Mouse (Mus musculus): Measurements from ENCODE around the gene Ebf1. TPM values are rescaled to one million over a fixed set of nuclear protein-coding genes. Genes with fewer than 3 reads are reported as not detected.
"Not testable (repeated sequence)": the region's sequence is repeated elsewhere in the genome, so short reads cannot be mapped to it uniquely, and the experiment has no call there.

The Ebf1 gene
- polyA plus RNA-seq (2016; fragmentation: Nextera tagmentation; extraction: Ambion mirVana) = 7.6 and 17.9 TPM in 2 replicates

DNA sequence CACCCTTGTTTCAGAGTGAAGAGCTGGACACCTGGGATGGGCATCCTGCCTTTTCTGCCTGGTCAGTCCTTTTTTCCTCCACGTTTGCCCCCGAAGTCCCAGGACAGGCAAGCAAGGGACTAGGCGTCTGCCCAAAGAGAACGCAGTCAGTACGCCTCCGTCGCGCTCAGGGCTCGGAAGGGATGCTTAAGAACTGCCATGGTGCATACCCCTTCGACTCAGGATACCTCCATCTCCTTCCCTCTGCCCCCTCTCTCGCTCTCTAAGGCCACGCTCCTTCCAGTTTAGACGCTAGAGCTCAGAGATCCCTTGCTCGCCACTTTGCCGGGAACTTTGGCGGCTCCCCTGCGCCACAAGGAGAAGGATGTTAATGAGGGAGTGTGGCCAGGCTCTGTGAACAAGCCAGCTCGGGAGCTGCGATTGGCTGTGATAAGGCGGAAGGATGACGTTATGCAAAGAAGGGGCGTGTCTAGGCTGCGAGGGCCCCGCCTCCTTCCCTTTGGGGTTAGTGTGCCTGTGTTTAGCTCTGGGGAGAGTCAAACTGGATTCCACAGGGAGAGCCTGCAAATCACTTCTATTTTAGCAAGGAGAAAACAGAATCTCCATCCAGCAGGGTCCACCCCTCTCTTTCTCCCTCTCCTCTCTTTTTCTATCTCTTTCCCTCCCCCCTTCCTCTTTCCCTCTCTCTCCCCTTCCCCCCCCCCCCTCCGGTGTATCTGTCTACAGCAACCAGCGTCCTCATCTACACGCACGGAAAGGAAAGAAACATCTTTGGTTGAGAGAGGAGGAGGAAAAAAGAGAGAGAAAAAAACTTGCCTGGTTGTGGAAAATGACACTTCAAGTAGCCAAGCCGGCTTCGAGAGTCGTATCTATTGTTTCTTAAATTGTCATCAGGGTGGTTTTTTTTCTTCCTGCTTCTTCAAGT, at the start of gene Ebf1:
Gene Ebf1 (plus strand): TSS at position 530 of the 925 bp plus-strand sequence.
- Histone ChIP-seq H3K27ac (peak within 1 kb of the TSS; percentile 84), H3K36me3 (no peaks in the 10 kb centered on the region; the same call in 1 of the 2 replicates), H3K4me1 (peaks cover 44% of the 10 kb centered on the region), H3K4me3 (peak within 1 kb of the TSS; percentile 71), H3K27me3 (ENCODE audit: insufficient read depth, poor library complexity, severe bottlenecking) (peaks cover 81% of the 10 kb centered on the region), H3K9me3 (no peaks in the 10 kb centered on the region)
- DNase-seq (ENCODE audit: low spot score) = peak; percentile 96
- WGBS = under 1% methylated on average over 28 of the region's 31 CpGs

DNA sequence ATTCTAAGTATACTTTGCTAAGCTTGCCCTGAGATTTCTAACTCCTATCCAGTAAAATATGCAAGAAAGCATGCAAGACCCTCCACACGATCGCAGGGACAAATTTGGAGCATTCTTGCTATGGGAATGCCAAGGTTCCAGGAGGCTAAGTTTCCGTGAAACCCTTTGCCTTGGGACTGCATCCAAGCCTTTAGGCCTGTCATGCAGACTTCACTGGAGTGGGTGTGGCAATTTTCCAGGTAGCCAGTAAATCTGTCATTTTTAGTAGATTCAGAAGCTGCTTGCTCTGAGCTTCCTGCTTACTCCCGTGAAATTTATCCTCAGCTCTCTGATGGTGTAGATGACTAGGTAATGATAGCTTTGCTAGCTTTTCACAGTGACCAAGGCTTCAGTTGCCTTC, 46.8 kb upstream of the Ebf1 start:
- H3K4me3 ChIP-seq; H3K27me3 ChIP-seq (ENCODE audit: insufficient read depth, poor library complexity, severe bottlenecking); H3K4me1 ChIP-seq; H3K27ac ChIP-seq; H3K9me3 ChIP-seq: not testable (repeated sequence)
- WGBS = 92% methylated on average over 4 of the region's 4 CpGs
- H3K36me3 ChIP-seq = peaks cover 29% of the 10 kb centered on the region
- DNase-seq (ENCODE audit: low spot score) = peak; percentile 7

DNA sequence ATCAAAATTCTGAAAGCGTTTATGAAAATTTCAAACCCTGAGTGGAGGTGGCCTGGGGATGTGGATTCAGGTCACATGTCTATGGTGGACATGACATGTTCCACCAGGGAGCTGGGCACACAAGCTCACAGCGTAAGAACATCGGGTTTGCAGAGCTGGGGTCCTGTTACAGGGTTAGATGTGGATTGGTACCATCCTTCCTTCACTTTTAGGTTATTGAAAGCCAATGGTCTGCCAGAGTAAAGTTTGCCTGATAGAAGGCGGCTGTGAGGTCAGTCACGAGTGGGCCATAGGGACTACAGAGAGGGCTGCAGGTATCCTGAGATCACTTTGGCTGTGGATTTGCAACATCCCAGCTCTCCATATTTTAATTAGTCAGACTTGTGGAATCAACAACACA, 44.3 kb upstream of the Ebf1 start:
- WGBS = 89% methylated on average over 5 of the region's 5 CpGs
- no peaks in the 10 kb centered on the region for H3K27me3 ChIP-seq (ENCODE audit: insufficient read depth, poor library complexity, severe bottlenecking)
- peaks cover 8% of the 10 kb centered on the region for H3K36me3 ChIP-seq
- H3K4me3 ChIP-seq = no peak overlapping the region
- H3K27ac ChIP-seq = no peak overlapping the region
- DNase-seq (ENCODE audit: low spot score) = peak; percentile 53
- H3K4me1 ChIP-seq = no peaks in the 10 kb centered on the region
- H3K9me3 ChIP-seq = no peaks in the 10 kb centered on the region

DNA sequence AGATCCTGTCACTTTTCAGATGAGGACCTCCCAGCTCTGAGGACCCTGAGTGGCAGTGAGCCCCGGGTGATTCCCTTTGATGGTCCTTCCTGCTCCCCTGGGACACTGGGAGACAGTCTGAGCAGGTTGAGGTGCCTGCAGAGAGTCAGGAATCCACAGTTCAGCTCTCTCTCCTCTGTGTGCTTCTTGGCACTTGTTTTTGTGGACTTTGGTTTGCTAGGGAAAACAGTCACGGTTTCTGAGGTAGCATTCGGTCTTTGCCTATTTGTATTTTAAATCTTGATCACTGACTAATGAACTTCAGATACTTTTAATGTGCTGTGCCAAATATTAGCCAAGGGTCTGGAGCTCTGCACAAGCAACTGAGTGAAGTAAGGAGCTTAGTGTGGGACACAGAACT, 43.7 kb upstream of the Ebf1 start:
- Histone ChIP-seq H3K27ac (no peak overlapping the region), H3K36me3 (peaks cover 8% of the 10 kb centered on the region), H3K9me3 (no peaks in the 10 kb centered on the region), H3K4me1 (no peaks in the 10 kb centered on the region), H3K4me3 (no peak overlapping the region), H3K27me3 (ENCODE audit: insufficient read depth, poor library complexity, severe bottlenecking) (no peaks in the 10 kb centered on the region)
- 65% methylated on average over 3 of the region's 3 CpGs for WGBS
- peak; percentile 46 for DNase-seq (ENCODE audit: low spot score)

DNA sequence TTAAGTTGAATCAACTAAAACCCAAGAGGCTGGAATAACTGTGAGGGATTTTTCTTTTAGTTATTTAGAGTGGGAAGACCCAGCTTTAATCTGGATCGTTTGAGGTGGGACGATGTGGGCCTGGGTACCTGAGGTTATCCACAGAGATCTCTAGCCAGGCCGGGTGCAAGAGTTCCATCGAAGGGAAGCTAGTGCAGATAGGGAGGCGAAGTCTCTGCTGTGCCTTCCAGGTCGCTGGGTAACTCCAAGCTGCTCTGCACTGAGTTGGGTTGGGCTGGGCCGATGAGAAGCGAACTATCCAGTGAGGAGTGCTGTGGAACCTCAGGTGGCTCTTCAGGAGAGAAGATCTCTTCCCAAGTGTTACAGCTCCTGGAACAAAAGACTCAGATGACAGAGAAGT, 42.7 kb upstream of the Ebf1 start:
- Histone ChIP-seq H3K27me3 (ENCODE audit: insufficient read depth, poor library complexity, severe bottlenecking) (no peaks in the 10 kb centered on the region), H3K27ac (no peak overlapping the region), H3K4me3 (no peak overlapping the region), H3K9me3 (no peaks in the 10 kb centered on the region), H3K4me1 (no peaks in the 10 kb centered on the region), H3K36me3 (peaks cover 4% of the 10 kb centered on the region)
- WGBS = 86% methylated on average over 8 of the region's 8 CpGs
- DNase-seq (ENCODE audit: low spot score) = peak; percentile 55

DNA sequence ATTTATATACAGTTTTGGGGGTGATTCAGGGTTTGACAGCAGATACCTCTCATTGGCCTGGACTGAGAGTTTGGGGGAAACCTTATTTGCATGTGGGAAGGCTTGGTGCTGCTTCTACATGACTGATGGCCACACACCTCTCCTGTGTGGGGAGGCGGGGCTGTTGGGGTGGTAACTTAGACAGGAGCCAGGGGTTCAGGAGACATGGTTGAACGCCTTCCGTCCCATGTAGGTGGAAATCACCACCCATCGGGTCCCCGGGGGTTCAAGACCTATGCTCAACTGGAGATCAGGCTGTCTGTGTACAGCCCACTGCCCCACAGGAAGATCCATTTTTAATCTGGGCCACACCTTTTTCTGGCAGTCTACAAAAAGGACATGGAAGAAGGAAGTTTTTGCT, 42.3 kb upstream of the Ebf1 start:
- no peaks in the 10 kb centered on the region for H3K27me3 ChIP-seq (ENCODE audit: insufficient read depth, poor library complexity, severe bottlenecking)
- no peaks in the 10 kb centered on the region for H3K4me1 ChIP-seq
- H3K4me3 ChIP-seq = no peak overlapping the region
- no peaks in the 10 kb centered on the region for H3K9me3 ChIP-seq
- peak; percentile 39 for DNase-seq (ENCODE audit: low spot score)
- H3K36me3 ChIP-seq = no peaks in the 10 kb centered on the region; the same call in 1 of the 2 replicates
- WGBS = 90% methylated on average over 5 of the region's 5 CpGs
- H3K27ac ChIP-seq = no peak overlapping the region

DNA sequence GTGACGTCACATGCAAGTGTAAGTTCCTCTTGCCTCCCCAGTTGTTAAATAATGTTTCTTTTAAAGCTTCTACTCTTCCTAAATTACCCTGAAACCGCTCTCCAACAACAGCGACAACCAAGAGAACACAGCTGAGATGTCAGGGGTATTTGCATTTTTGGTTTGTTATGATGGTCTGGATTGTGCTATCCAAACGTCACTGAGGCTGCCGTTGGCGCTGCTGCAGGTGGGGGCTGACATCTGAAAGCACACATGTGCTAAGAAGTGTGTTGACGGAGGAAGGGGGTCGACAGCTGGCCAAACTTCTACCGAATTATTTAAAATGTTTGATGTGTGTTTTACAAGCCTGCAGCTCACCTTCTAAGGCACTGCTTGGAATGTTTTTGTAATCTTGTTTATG, 39.2 kb upstream of the Ebf1 start:
- 83% methylated on average over 9 of the region's 9 CpGs for WGBS
- Histone ChIP-seq H3K9me3 (no peaks in the 10 kb centered on the region), H3K4me3 (no peak overlapping the region), H3K36me3 (no peaks in the 10 kb centered on the region), H3K27me3 (ENCODE audit: insufficient read depth, poor library complexity, severe bottlenecking) (no peaks in the 10 kb centered on the region), H3K27ac (no peak overlapping the region), H3K4me1 (no peaks in the 10 kb centered on the region)
- DNase-seq (ENCODE audit: low spot score) = no peak

DNA sequence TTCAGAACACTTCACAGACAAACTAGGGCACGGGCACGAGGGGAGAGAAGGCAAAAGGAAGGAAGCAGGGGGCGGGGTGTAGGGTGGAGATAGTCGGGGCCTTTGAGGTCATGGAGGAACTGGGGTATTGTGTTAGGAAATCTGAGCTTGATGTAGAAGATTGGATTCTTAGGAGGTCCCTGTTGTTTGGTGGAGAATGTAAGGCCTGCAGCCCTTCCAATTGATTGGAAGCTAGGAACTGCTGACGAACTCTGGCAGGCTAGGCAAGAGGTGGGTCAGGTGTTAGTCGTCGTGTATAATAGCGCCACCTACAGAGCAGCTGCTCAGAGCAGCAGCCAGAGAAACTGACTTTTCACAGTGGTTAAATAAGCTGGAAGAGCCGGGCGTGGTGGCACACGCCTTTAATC, 35.8 kb upstream of the Ebf1 start:
- H3K4me3 ChIP-seq = no peak overlapping the region
- peak; percentile 69 for DNase-seq (ENCODE audit: low spot score)
- 30% methylated on average over 11 of the region's 11 CpGs for WGBS

DNA sequence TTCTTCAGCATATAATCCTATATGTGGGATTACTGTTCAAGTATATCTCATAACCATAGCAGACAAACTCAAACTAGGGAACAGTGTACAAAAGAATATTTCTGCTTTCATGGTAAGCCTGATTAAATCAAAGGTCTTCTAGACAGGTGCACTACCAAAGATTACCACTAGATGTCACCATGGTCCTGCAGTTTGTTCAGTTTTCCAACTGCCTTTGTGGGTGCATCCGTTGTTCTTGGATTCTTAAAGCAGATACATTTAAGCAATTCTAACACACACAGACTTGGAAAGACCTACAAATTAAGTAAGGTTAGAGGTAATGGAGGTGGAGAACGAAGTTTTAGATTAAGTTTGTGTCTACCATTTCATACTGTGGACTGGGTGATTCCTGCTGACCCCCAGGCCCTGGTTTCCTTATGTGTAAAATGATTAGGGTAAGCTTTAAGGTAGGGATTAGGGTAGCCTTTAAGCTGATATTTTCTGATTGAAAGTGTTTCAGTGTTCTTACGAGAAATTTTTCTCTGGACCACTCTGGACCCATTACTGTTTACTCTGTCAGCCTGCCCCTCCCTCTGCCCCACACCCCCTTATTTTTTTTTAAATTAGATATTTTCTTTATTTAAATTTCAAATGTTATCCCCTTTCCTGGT, 30.9 kb upstream of the Ebf1 start:
- no peak overlapping the region for H3K4me3 ChIP-seq
- DNase-seq (ENCODE audit: low spot score) = no peak
- 12% methylated on average over 3 of the region's 3 CpGs for WGBS
- H3K9me3 ChIP-seq = no peaks in the 10 kb centered on the region
- no peaks in the 10 kb centered on the region for H3K27me3 ChIP-seq (ENCODE audit: insufficient read depth, poor library complexity, severe bottlenecking)
- H3K36me3 ChIP-seq = no peaks in the 10 kb centered on the region
- peaks cover 6% of the 10 kb centered on the region for H3K4me1 ChIP-seq
- no peak overlapping the region for H3K27ac ChIP-seq

More for the DNA sequence above, 35.8 kb upstream of the Ebf1 start:
- Histone ChIP-seq H3K4me1 (no peaks in the 10 kb centered on the region), H3K9me3 (no peaks in the 10 kb centered on the region), H3K27ac (no peak overlapping the region), H3K27me3 (ENCODE audit: insufficient read depth, poor library complexity, severe bottlenecking) (no peaks in the 10 kb centered on the region), H3K36me3 (no peaks in the 10 kb centered on the region)

DNA sequence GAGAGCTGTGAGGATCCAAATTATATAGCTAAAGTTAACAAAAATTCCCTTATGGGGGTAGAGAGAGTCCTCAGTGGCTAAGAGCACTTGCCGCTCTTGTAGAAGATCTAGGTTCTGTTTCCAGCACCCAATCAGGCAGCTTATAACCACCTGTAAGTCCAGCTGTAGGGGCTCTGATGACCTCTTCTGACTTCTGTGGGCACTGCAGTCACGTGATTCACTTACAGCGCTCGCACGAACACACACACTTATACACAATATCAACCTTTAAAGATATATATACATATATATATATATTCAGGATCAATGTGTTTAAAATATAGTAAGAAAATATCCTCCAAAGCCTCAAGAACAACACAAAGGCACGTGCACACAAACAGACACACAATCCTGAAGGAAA, 24.1 kb upstream of the Ebf1 start:
- H3K27ac ChIP-seq = no peak overlapping the region
- no peak overlapping the region for H3K4me3 ChIP-seq
- H3K36me3 ChIP-seq = no peaks in the 10 kb centered on the region
- 86% methylated on average over 6 of the region's 6 CpGs for WGBS
- DNase-seq (ENCODE audit: low spot score) = no peak
- H3K27me3 ChIP-seq (ENCODE audit: insufficient read depth, poor library complexity, severe bottlenecking) = no peaks in the 10 kb centered on the region
- H3K4me1 ChIP-seq = peaks cover 6% of the 10 kb centered on the region
- no peaks in the 10 kb centered on the region for H3K9me3 ChIP-seq

DNA sequence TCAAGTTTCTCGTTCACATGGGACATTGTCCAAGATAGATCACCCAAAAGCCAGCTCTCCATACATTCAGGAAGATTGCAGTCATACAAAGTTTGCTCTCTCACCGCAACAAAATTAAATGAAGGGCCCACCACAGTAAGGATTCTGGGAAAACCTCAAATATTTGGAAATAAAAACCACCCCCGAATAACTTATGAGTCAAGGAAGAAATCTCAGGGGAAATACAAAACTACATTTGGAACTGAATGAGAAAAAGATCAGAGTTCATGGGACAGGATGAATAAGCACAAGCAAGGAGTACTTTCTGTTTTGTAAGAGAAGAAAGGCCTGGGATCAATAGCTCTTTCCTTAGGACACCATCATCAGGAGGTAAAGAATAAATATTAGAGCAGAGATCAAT, 22.3 kb upstream of the Ebf1 start:
- WGBS = 76% methylated on average over 3 of the region's 3 CpGs
- H3K4me3 ChIP-seq = no peak overlapping the region
- H3K4me1 ChIP-seq = peaks cover 6% of the 10 kb centered on the region
- no peaks in the 10 kb centered on the region for H3K36me3 ChIP-seq
- no peaks in the 10 kb centered on the region for H3K27me3 ChIP-seq (ENCODE audit: insufficient read depth, poor library complexity, severe bottlenecking)
- no peak for DNase-seq (ENCODE audit: low spot score)
- H3K9me3 ChIP-seq = no peaks in the 10 kb centered on the region
- no peak overlapping the region for H3K27ac ChIP-seq

DNA sequence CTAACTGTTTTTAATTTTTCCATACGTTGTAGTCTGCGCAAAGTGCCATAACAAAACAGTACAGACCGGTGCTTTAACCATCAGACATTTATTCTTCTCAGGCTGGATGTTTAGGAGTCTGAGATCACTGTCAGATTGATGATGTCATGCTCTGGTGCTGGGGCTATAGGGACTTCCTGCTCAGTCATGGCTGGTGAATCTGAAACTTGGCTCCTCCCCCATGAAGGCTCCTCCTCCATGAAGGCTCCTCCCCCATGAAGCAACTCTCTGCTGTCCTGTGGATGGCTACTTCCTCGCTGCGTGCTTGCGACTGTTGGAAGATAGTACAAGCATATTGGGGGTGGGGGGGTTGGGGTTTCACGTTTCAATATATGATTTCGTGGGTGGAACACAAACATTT, 10.2 kb upstream of the Ebf1 start:
- WGBS = 79% methylated on average over 8 of the region's 8 CpGs
- Histone ChIP-seq H3K36me3 (no peaks in the 10 kb centered on the region), H3K27me3 (ENCODE audit: insufficient read depth, poor library complexity, severe bottlenecking) (peaks cover 8% of the 10 kb centered on the region), H3K9me3 (no peaks in the 10 kb centered on the region), H3K4me1 (peaks cover 7% of the 10 kb centered on the region), H3K4me3 (no peak overlapping the region), H3K27ac (no peak overlapping the region)
- no peak for DNase-seq (ENCODE audit: low spot score)

DNA sequence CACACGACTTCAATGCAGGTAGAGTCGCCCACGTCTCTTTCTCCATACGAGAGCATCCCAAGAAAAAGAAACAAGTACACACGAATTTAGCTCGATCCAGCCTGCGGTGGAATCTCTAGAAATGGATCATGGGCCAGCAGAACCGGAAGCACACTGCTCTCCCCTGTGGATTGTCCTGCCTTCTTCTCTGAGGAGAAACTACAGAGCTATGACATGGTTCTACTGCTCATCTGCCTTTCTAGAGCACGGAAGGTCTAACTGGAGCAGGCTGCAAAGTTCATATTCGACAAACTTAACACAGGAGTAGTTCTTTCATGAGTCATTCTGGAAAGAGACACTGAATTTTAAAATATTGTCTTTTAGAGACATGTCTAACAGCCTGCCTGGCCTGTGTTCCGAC, 8.5 kb upstream of the Ebf1 start:
- Histone ChIP-seq H3K36me3 (no peaks in the 10 kb centered on the region), H3K4me3 (no peak overlapping the region), H3K4me1 (peaks cover 24% of the 10 kb centered on the region), H3K9me3 (no peaks in the 10 kb centered on the region), H3K27me3 (ENCODE audit: insufficient read depth, poor library complexity, severe bottlenecking) (peaks cover 25% of the 10 kb centered on the region), H3K27ac (no peak overlapping the region)
- 77% methylated on average over 11 of the region's 11 CpGs for WGBS
- no peak for DNase-seq (ENCODE audit: low spot score)

Data from heart, embryonic 10.5 days (tissue).